Mouse (Mus musculus): ENCODE measurements around the gene Lmntd2.

- TF ChIP-seq CTCF (IDR thresholded peaks at IDR 0.05; ENCODE audit: borderline replicate concordance, extremely low read depth, insufficient read depth, insufficient read length) (no peak), POLR2A (IDR thresholded peaks at IDR 0.05; ENCODE audit: borderline replicate concordance, extremely low read depth, insufficient read depth, insufficient read length, poor library complexity, severe bottlenecking) (no peak)
Observed at GRCm38 (mm10) chr7:141209526-141209925, 4.4 kb downstream of the Lmntd2 start.

Data from brain, embryonic 14.5 days (tissue).